Mouse (Mus musculus): ENCODE results near the gene Man1a. TPM values are rescaled to one million over a fixed set of nuclear protein-coding genes. Genes with fewer than 3 reads are reported as not detected.

The Man1a gene
- total and polyA plus RNA-seq, 2 experiments from 2014 or later = 3.3 to 17.6 TPM

- Histone ChIP-seq H3K27me3 (ENCODE audit: control insufficient read depth, insufficient read depth, low read length) (no peaks in the 10 kb centered on the region), H3K9me3 (replicated peaks; ENCODE audit: control insufficient read depth, low read length) (no peaks in the 10 kb centered on the region), H3K27ac (ENCODE audit: low read depth) (no peak overlapping the region), H3K9ac (replicated peaks; ENCODE audit: low read depth, low read length) (no peak overlapping the region), H3K4me3 (ENCODE audit: low read depth, low read length) (no peak overlapping the region), H3K4me2 (ENCODE audit: low read depth, low read length) (no peak overlapping the region), H3K36me3 (replicated peaks; ENCODE audit: control insufficient read depth, insufficient read depth, low read length) (no peaks in the 10 kb centered on the region), H3K4me1 (ENCODE audit: control insufficient read depth, insufficient read depth) (peaks cover 5% of the 10 kb centered on the region)
- WGBS = 87% methylated on average over 15 of the region's 15 CpGs
- TF ChIP-seq CTCF (IDR thresholded peaks at IDR 0.05; ENCODE audit: low read depth) = no peak
- no peak for TF ChIP-seq EP300 (IDR thresholded peaks at IDR 0.05; ENCODE audit: low read depth)
- DNase-seq (ENCODE audit: low spot score) (no peak), ATAC-seq (ENCODE audit: insufficient read depth, low read depth) (no peak)
Measured at GRCm38 (mm10) chr10:54014116-54014758, 62.2 kb downstream of the Man1a start.

- Histone ChIP-seq H3K27ac (ENCODE audit: low read depth) (no peak overlapping the region), H3K9me3 (replicated peaks; ENCODE audit: control insufficient read depth, low read length) (no peaks in the 10 kb centered on the region), H3K4me3 (ENCODE audit: low read depth, low read length) (no peak overlapping the region), H3K36me3 (replicated peaks; ENCODE audit: control insufficient read depth, insufficient read depth, low read length) (no peaks in the 10 kb centered on the region), H3K9ac (replicated peaks; ENCODE audit: low read depth, low read length) (no peak overlapping the region), H3K4me2 (ENCODE audit: low read depth, low read length) (no peak overlapping the region), H3K27me3 (ENCODE audit: control insufficient read depth, insufficient read depth, low read length) (no peaks in the 10 kb centered on the region), H3K4me1 (ENCODE audit: control insufficient read depth, insufficient read depth) (peaks cover 5% of the 10 kb centered on the region)
- no peak for ATAC-seq (ENCODE audit: insufficient read depth, low read depth)
- WGBS = 84% methylated on average over 11 of the region's 11 CpGs
- TF ChIP-seq CTCF (IDR thresholded peaks at IDR 0.05; ENCODE audit: low read depth) (no peak), EP300 (IDR thresholded peaks at IDR 0.05; ENCODE audit: low read depth) (no peak)
- no peak for DNase-seq (ENCODE audit: low spot score)
Measured at GRCm38 (mm10) chr10:54013143-54013791, 63.1 kb downstream of the Man1a start.

DNA sequence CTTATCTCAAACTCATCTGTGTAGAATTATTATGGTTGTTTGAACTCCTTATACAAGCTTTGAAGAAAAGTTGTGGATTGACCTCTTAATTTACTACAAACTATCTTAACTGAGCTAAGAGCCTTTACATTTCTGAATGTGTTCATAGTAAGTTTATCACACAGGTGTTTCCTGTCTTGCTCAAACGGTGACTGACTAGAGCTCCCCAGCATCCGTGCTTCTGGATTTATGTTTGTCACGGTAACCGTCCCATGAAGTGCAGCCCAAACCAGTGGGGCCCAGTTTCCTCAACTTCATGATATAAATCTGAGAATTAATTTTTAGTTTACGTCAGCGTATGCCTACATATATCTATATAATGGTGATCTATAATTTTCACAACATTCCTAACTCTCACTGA, 67.3 kb downstream of the Man1a start:
- H3K9me3 ChIP-seq (replicated peaks; ENCODE audit: control insufficient read depth, low read length) = no peaks in the 10 kb centered on the region
- H3K4me1 ChIP-seq (ENCODE audit: control insufficient read depth, insufficient read depth) = no peaks in the 10 kb centered on the region
- no peaks in the 10 kb centered on the region for H3K27me3 ChIP-seq (ENCODE audit: control insufficient read depth, insufficient read depth, low read length)
- no peaks in the 10 kb centered on the region for H3K36me3 ChIP-seq (replicated peaks; ENCODE audit: control insufficient read depth, insufficient read depth, low read length)
- H3K9ac ChIP-seq (replicated peaks; ENCODE audit: low read depth, low read length) = no peak overlapping the region
- H3K4me2 ChIP-seq (ENCODE audit: low read depth, low read length) = no peak overlapping the region
- WGBS = 67% methylated on average over 6 of the region's 6 CpGs
- no peak overlapping the region for H3K4me3 ChIP-seq (ENCODE audit: low read depth, low read length)
- TF ChIP-seq EP300 (IDR thresholded peaks at IDR 0.05; ENCODE audit: low read depth) = no peak
- TF ChIP-seq CTCF (IDR thresholded peaks at IDR 0.05; ENCODE audit: low read depth) = no peak
- DNase-seq (ENCODE audit: low spot score) = no peak
- no peak overlapping the region for H3K27ac ChIP-seq (ENCODE audit: low read depth)
- no peak for ATAC-seq (ENCODE audit: insufficient read depth, low read depth)

DNA sequence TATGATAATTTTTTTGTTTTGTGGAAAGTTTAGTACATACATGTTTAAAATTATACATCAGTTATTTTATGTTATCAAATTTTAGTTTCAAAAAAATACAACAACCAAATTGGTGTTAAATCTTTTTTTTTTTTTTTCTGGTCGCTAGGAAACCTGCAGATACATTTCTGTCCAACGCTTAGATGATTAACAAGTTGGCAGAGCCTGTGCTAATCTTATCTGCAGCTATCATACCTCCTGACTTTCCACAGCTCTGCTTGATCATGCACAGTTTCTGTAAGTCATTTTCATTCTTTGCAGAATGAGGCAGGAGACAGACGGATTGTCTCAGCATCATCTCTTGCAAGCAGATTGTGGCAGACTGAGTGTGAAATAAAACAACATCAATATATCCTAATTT, 69.5 kb downstream of the Man1a start:
- WGBS = 38% methylated on average over 3 of the region's 3 CpGs
- DNase-seq (ENCODE audit: low spot score) = no peak
- Histone ChIP-seq H3K27ac (ENCODE audit: low read depth) (no peak overlapping the region), H3K9ac (replicated peaks; ENCODE audit: low read depth, low read length) (no peak overlapping the region), H3K36me3 (replicated peaks; ENCODE audit: control insufficient read depth, insufficient read depth, low read length) (no peaks in the 10 kb centered on the region), H3K4me3 (ENCODE audit: low read depth, low read length) (no peak overlapping the region), H3K9me3 (replicated peaks; ENCODE audit: control insufficient read depth, low read length) (no peaks in the 10 kb centered on the region), H3K27me3 (ENCODE audit: control insufficient read depth, insufficient read depth, low read length) (no peaks in the 10 kb centered on the region), H3K4me2 (ENCODE audit: low read depth, low read length) (no peak overlapping the region), H3K4me1 (ENCODE audit: control insufficient read depth, insufficient read depth) (no peaks in the 10 kb centered on the region)
- TF ChIP-seq EP300 (IDR thresholded peaks at IDR 0.05; ENCODE audit: low read depth) (no peak), CTCF (IDR thresholded peaks at IDR 0.05; ENCODE audit: low read depth) (no peak)
- no peak for ATAC-seq (ENCODE audit: insufficient read depth, low read depth)

GRCm38 (mm10) chr10:54005847-54006246, 70.6 kb downstream of the Man1a start:
- DNase-seq (ENCODE audit: low spot score) (no peak), ATAC-seq (ENCODE audit: insufficient read depth, low read depth) (no peak)
- no peaks in the 10 kb centered on the region for H3K4me1 ChIP-seq (ENCODE audit: control insufficient read depth, insufficient read depth)
- no peak overlapping the region for H3K4me2 ChIP-seq (ENCODE audit: low read depth, low read length)
- no peak overlapping the region for H3K4me3 ChIP-seq (ENCODE audit: low read depth, low read length)
- WGBS = 76% methylated on average over 2 of the region's 2 CpGs
- H3K9ac ChIP-seq (replicated peaks; ENCODE audit: low read depth, low read length) = no peak overlapping the region
- no peaks in the 10 kb centered on the region for H3K36me3 ChIP-seq (replicated peaks; ENCODE audit: control insufficient read depth, insufficient read depth, low read length)
- H3K27me3 ChIP-seq (ENCODE audit: control insufficient read depth, insufficient read depth, low read length) = no peaks in the 10 kb centered on the region
- no peak overlapping the region for H3K27ac ChIP-seq (ENCODE audit: low read depth)
- H3K9me3 ChIP-seq (replicated peaks; ENCODE audit: control insufficient read depth, low read length) = no peaks in the 10 kb centered on the region
- no peak for TF ChIP-seq EP300 (IDR thresholded peaks at IDR 0.05; ENCODE audit: low read depth)
- no peak for TF ChIP-seq CTCF (IDR thresholded peaks at IDR 0.05; ENCODE audit: low read depth)

Data from heart, postnatal 0 days (tissue).